Mouse (Mus musculus): ENCODE data around the gene Sorcs3.

DNA sequence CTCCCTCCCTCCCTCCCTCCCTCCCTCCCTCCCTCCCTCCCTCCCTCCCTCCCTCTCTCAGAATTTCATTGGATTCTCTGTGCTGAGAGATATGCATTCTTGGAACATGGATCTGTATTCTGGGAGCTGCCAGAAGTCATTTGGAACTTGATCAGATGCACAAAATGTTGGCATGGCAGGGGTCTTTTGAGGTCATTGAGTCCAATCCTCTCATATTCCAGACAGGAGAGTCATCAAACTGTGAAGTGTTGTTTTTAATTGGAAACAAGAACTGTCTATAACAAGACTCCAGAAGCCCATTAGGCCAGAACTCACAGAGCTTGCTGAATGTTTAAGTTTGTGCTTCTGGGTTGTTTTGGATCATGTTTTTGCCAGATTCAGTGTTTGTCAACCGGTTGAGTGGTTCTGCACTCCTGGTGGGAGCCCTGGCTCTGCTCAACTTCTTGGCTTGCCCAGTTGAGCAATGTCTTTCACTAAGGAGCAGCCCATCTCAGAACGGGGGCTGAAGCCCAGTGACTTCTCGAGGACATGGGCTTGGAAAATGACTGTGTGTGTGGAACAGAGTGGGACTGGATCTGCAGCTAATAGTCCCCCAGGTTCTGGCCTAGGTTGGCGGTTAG is 264.1 kb downstream of the Sorcs3 start:
- TF ChIP-seq CTCF (IDR thresholded peaks at IDR 0.05; ENCODE audit: low read depth): no peak
- no peak for TF ChIP-seq EP300 (IDR thresholded peaks at IDR 0.05; ENCODE audit: low read depth)
